Mouse (Mus musculus) left cerebral cortex, adult 11 months (tissue): ENCODE measurements around the gene Tmed1.
"Not testable (repeated sequence)": the region's sequence is repeated elsewhere in the genome, so short reads cannot be mapped to it uniquely, and the experiment has no call there.

Experiments used
- DNase-seq: peaks from one replicate; pipeline ENCODE4 v3.0.0; 2022; ENCODE audit warnings: low spot score

The Tmed1 gene

DNA sequence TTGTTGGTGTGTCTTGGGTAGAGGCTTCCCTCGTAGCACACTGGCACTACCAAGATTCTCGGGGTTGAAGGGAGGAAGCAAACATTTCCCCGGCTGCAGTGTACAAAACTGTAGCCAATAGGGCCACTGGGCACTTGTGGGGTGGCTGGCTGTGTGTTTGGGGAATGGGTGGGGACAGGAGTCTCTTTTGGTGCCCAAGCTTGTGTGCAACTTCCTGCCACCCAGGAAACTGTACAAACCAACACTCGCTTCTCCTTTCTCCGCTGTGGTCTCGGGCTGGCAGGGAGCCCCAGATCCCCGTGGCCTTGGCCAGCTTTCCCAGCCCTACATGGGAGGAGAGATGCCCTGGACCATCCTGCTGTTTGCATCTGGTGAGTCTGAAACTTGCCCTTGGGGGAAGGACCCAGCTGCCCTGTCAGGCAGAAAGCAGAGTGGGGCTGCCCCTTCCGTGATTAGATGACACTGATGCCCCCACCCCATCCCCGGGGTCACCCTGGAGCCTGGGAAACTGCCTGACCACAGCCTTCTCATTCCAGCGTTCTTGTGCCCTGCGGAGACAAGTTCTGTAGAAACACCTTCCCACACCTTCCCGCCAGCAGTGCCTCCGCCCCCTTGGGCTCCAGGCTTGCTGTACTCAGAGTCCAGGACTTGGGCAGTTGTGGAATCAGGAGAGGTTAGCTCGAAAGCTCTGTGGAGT lies 16.0 kb upstream of the Tmed1 start, which contains the start of gene AB124611:
Gene AB124611 (plus strand): TSS at position 240 of the 697 bp plus-strand sequence.
- DNase-seq = no peak

GRCm38 (mm10) chr9:21525142-21525936 lies 15.3 kb upstream of the Tmed1 start:
- DNase-seq = no peak

- DNase-seq = not testable (repeated sequence)
Observed at GRCm38 (mm10) chr9:21518690-21519089, 8.6 kb upstream of the Tmed1 start.

DNA sequence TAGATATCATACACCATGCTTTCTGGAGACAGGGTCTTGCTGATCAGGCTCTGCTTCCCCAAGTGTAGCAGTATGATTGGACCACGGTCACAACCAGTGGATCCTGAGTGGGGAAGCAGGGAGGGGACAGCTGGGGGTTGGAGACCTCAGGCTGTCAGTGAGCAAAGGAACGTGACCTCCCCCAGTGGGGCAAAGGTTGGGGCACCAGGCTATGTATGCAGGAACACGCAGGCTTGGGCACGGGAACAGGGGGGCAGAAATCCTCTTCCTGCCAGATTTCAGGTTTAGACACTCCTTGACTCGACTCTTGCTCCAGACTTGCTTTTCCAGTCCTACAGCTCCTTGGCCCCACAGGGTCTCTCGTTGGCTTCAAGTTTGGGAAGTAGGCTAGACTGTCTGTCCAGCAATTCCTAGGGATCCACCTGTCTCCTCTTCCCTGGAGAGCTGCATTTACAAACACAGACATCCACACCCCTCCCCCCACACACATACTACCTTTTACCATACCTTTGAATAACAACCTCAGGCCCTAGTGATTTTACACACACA lies 8.0 kb upstream of the Tmed1 start:
- DNase-seq = no peak

- no peak for DNase-seq
Observed at GRCm38 (mm10) chr9:21513466-21513865, 3.4 kb upstream of the Tmed1 start.

DNA sequence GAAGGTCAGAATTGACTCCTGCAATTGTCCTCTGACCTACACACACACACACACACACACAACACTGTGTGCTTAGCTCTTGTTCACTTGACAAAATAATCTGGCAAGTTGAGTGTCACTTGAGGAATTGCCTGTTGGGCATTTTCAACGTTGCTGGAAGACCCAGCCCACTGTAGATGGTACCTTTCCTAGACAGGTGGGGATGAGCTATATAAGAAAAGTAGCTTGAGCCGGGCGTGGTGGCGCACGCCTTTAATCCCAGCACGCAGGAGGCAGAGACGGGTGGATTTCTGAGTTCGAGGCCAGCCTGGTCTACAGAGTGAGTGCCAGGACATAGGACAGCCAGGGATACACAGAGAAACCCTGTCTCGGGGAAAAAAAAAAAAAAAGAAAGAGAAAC lies 1.0 kb upstream of the Tmed1 start:
- DNase-seq = no peak

DNA sequence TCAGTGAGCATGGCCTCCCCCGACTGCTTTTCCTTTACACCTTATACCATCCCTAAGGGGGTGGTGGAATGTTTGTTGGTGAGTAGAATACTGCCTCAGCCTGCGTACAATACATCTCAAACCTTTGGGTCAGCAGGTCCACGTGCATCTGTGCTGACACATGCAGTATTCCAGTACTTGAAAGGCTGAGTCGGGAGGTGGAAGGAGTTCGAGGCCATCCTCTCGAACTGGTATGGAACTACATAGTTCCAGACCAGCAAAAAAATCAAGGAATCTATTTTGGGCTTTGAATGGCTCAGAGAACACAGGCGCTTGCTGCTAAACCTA lies 600 bp upstream of the Tmed1 start:
- no peak for DNase-seq

GRCm38 (mm10) chr9:21508871-21509404 lies 1.1 kb downstream of the Tmed1 start:
- no peak for DNase-seq

DNA sequence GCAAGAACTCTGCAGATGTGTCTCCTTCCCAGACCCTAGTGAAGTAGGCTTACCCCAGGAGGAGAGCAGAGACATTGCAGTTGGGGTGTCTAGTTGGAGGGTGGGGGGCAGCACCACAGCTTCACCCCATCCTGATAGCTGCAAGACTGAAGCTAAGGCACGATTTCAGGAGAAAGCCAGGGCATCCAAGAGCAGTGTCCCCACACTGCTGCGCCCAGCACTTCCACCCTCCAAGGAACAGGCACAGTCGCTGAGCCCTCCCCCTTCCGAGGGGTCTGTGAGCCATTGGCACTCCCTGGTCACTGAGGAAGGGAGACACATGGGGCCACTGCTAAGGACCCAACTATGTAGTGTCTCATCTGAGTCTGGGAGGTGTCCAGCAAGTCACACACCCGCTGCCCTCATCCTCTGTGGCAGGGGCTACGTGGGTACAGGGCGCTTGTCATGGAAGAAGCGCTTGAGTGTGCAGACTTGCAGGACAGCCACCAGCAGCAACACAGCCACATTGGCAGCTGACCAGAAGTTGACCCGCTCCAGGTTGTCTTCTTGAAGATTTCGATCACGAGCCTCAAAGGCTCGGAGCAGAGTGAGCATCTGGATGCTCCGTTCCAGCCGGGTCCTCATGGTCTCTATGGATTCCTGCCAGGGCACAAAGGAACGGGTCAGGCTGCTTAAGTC lies 2.2 kb downstream of the Tmed1 start:
- DNase-seq = no peak

DNA sequence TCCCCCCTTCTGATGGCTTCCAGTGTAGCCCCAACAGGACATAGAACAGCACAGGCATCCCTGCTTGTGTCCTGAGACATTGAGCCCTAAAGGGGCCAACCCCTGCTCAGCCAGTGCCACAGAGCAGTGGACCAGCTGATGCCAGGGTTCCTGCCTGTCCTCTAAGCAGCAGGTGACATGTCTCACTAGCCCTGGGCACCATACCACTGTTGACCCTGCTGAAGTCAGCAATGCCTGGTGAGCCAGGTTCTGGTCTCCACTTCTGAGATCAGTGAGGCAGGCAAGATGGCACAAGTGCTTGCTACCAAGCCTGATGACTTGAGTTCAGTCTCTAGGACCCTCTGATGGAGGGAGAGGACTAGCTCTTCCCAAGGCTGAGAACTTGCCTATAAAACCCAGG lies 4.3 kb downstream of the Tmed1 start:
- DNase-seq = no peak

- DNase-seq = no peak
Observed at GRCm38 (mm10) chr9:21503352-21503751, 6.7 kb downstream of the Tmed1 start.

DNA sequence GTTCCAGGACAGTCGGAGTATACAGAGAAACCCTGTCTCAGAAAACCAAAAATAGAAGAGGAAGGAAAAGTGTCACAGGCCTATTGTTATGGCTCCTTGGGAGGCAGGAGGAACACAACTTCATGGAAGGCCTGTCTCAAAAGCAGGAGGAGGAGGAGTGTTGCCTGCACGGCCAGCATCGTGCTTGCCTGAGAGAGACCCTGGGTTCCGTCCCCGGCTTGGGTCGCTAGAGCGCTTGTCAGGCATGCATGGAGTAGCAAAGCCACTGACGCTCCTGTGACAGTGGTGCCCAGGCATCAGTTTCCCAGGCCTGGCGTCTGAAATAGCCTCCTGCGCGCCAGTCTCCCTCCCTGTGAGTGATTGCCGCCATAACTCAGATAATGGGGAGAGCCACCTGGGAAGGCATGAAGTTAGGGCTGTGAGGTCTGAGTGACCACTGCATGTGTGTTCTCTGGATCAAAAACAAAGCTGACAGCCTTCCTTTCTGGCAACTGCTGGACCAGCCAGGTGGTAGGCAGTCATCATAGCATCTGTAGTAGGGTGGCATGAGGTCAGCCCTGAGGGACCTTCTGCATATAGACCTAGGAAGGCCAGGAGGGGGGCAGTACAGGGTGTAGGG lies 11.7 kb downstream of the Tmed1 start:
- no peak for DNase-seq

DNA sequence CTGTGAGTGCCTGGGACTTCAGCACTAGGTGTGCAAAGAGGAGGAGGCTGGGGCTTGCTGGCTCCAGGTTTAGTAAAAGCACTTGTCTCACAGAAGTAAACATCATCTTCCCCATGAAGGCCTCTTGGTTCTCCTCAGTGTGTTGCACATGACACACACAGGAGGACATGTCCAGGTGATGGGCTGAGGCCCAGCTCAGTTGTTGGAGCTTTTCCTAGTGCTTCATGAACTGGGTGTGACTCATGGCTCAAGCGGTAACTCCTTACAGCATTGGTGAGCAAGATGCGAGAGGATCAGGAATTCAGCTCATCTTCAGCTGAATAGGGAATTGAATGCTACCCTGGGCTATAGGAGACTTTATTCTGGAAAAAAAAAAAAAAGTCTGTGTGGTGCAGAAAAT lies 12.4 kb downstream of the Tmed1 start:
- DNase-seq = no peak

DNA sequence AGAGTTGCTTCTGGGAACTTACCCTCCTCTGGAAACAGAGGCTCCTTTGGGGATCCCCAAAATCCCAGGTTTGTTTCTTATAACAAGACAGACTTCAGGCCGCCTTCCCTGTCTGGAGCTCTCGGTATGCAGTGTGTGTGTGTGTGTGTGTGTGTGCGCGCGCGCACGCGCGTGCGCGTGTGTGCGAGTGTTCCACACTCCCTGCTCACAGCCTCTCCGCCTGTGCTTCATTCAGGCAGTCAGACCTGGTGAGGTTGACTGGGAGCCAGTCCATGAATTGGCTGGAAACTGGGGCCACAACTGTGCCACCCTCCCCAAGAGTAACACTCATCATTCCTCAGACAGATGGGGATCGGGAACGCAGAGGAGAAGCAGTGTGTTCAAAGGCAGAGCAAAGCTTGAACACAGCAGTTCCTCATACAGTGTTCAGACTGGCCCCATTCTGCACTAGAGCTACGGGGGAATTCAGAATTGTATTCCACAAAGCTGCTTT lies 13.0 kb downstream of the Tmed1 start:
- DNase-seq = no peak

- no peak for DNase-seq
Observed at GRCm38 (mm10) chr9:21496308-21497049, 13.6 kb downstream of the Tmed1 start.

- DNase-seq = no peak
Observed at GRCm38 (mm10) chr9:21494726-21495125, 15.3 kb downstream of the Tmed1 start.

- no peak for DNase-seq
Observed at GRCm38 (mm10) chr9:21493907-21494306, 16.1 kb downstream of the Tmed1 start.

- no peak for DNase-seq
Observed at GRCm38 (mm10) chr9:21490696-21491095, 19.4 kb downstream of the Tmed1 start.

- not testable (repeated sequence) for DNase-seq
Observed at GRCm38 (mm10) chr9:21488246-21488645, 21.8 kb downstream of the Tmed1 start.

- DNase-seq = no peak
Observed at GRCm38 (mm10) chr9:21484065-21484464, 26.0 kb downstream of the Tmed1 start.

- no peak for DNase-seq
Observed at GRCm38 (mm10) chr9:21477707-21478106, 32.3 kb downstream of the Tmed1 start.
